Mouse (Mus musculus) heart, postnatal 0 days (tissue): Measurements from ENCODE around the gene Tcn2. TPM values are rescaled to one million over a fixed set of nuclear protein-coding genes. Genes with fewer than 3 reads are reported as not detected.

Source experiments
- ATAC-seq: fragments of 200-750 bp; cut with Nextera tagmentation; 2 replicates; pipeline ENCODE4 v1.8.0; 2017; ENCODE audit warnings: low read depth, moderate number of reproducible peaks, moderate library complexity; ENCODE audit not compliant: insufficient read depth
- DNase-seq: peaks from one replicate; pipeline ENCODE4 v3.0.0-alpha.2; 2016; ENCODE audit warnings: low spot score
- H3K27ac ChIP-seq: fragments of 300-500 bp; sonication (generic); 2 replicates; pipeline ENCODE4 v1.5.1; 2014; ENCODE audit warnings: low read depth, mild to moderate bottlenecking
- H3K27me3 ChIP-seq: fragments of 300-500 bp; sonication (generic); 2 replicates; pipeline ENCODE4 v1.6.1; 2014; ENCODE audit warnings: low read length, mixed read lengths; ENCODE audit not compliant: control insufficient read depth, insufficient read depth
- H3K36me3 ChIP-seq: fragments of 300-500 bp; sonication (generic); replicated peaks from 2 replicates; pipeline ENCODE4 v1.6.1; 2014; ENCODE audit warnings: low read length, mixed read lengths; ENCODE audit not compliant: control insufficient read depth, insufficient read depth
- H3K4me1 ChIP-seq: fragments of 300-500 bp; sonication (generic); 2 replicates; pipeline ENCODE4 v1.6.1; 2014; ENCODE audit warnings: antibody characterized with exemption; ENCODE audit not compliant: control insufficient read depth, insufficient read depth
- H3K4me2 ChIP-seq: fragments of 300-500 bp; sonication (generic); 2 replicates; pipeline ENCODE4 v1.6.1; 2014; ENCODE audit warnings: low read depth, mild to moderate bottlenecking, low read length, moderate library complexity
- H3K4me3 ChIP-seq: fragments of 300-500 bp; sonication (generic); 2 replicates; pipeline ENCODE4 v1.5.1; 2014; ENCODE audit warnings: low read depth, low read length
- H3K9ac ChIP-seq: fragments of 300-500 bp; sonication (generic); replicated peaks from 2 replicates; pipeline ENCODE4 v1.6.1; 2014; ENCODE audit warnings: low read depth, low read length, mixed read lengths
- H3K9me3 ChIP-seq: fragments of 300-500 bp; sonication (generic); replicated peaks from 2 replicates; pipeline ENCODE4 v1.6.1; 2016; ENCODE audit warnings: low read length; ENCODE audit not compliant: control insufficient read depth
- CTCF ChIP-seq: IDR thresholded peaks from 2 replicates; pipeline ENCODE4 v1.5.1; 2016; ENCODE audit warnings: antibody characterized with exemption, control low read depth, low read depth
- EP300 ChIP-seq: IDR thresholded peaks from 2 replicates; pipeline ENCODE4 v1.6.1; 2016; ENCODE audit warnings: antibody characterized with exemption, low read depth
- WGBS: fragments of 180-500 bp; shearing (Covaris S2); extraction: QIAGEN DNeasy Blood & Tissue Kit; methylation state at CpG from one replicate; pipeline ENCODE4 v1.1.7; 2014; 5-methylcytosine and 5-hydroxymethylcytosine counted together
- polyA plus RNA-seq: library from polyadenylated mRNA; unstranded; fragments of >200 nt; fragmentation: Nextera tagmentation; extraction: Ambion mirVana; gene quantifications from 2 replicates; pipeline ENCODE4 v1.2.1, GENCODE M21; 2015
- total RNA-seq: library from RNA; depleted of rRNA; stranded (reverse); fragments of >200 nt; gene quantifications from 2 replicates; pipeline ENCODE4 v1.2.3, GENCODE M21; 2014; ENCODE audit warnings: low replicate concordance

Gene Tcn2
- total and polyA plus RNA-seq, 2 experiments from 2014 or later: 67.2 to 113 TPM

DNA sequence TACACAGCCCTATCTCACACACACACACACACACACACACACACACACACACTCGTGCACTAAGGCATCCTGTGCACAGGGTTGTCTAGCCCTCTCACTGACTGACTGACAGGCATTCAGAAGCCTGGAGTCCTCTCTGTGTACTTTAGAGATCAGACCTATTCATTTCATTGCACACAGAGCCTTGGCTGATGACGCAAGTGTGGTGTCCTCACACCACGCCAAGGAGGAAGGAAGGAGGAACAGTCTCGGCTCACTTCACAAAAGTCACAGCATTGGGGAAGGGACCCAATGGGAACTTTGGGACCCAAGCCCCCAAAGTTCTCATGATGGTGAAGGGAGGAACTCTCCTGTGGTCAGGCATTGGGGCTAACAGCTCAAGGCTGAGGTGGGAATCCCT is 1.9 kb downstream of the Tcn2 start:
- no peak overlapping the region for H3K4me2 ChIP-seq
- H3K4me3 ChIP-seq: no peak overlapping the region
- H3K36me3 ChIP-seq: peaks cover 29% of the 10 kb centered on the region
- DNase-seq (no peak), ATAC-seq (no peak)
- no peaks in the 10 kb centered on the region for H3K27me3 ChIP-seq
- no peaks in the 10 kb centered on the region for H3K9me3 ChIP-seq
- no peak overlapping the region for H3K9ac ChIP-seq
- TF ChIP-seq CTCF: no peak
- no peak for TF ChIP-seq EP300
- peaks cover 6% of the 10 kb centered on the region; the same call in 1 of the 2 replicates for H3K4me1 ChIP-seq
- no peak overlapping the region for H3K27ac ChIP-seq
- WGBS: 66% methylated on average over 4 of the region's 4 CpGs

DNA sequence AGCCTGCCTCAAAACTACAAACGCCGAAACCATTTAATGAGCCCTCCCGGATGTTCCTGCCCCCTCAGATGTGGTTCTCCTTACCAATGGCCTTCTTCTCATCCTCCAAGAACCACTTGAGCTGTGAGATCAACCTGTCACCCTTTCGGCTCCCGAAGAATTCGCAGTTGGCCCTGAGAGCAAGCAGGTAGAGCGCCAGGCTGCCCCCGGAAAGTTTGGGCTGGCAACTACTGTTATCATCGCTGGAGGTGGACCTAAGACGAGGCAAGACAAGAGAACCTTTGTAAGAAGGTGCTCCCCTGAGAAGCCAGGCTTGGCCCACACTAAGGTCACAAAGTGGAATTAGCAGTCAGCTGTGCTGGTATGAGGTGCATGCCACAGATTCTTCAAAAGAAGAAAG is 6.0 kb downstream of the Tcn2 start:
- no peak overlapping the region for H3K9ac ChIP-seq
- H3K36me3 ChIP-seq: peaks cover 61% of the 10 kb centered on the region
- WGBS: 92% methylated on average over 10 of the region's 10 CpGs
- ATAC-seq (no peak), DNase-seq (no peak)
- TF ChIP-seq CTCF (no peak), EP300 (no peak)
- H3K4me3 ChIP-seq: no peak overlapping the region
- H3K4me2 ChIP-seq: no peak overlapping the region
- peaks cover under 1% of the 10 kb centered on the region; the same call in 1 of the 2 replicates for H3K4me1 ChIP-seq
- H3K27me3 ChIP-seq: no peaks in the 10 kb centered on the region
- no peaks in the 10 kb centered on the region for H3K9me3 ChIP-seq
- no peak overlapping the region for H3K27ac ChIP-seq

DNA sequence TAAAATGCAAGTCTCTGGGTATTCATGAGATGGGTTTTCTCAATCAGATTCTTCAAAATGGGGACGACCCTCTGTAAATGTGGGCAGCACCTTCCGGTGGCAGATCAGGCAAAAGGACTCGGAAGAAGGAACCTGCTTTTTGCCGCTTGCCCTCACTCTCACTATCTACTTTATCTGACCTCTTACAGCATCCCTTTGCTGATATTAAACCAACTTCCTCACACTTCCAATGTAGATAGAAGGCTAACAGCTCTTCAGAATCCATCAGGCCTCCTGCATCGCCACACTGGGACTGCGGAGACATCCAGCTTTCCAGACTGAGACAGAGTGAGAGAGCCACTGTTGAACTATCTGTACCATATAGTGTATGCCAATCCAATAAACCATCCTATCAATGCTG is 9.2 kb downstream of the Tcn2 start:
- H3K4me3 ChIP-seq: no peak overlapping the region
- no peak overlapping the region for H3K4me2 ChIP-seq
- H3K27ac ChIP-seq: no peak overlapping the region
- H3K9ac ChIP-seq: no peak overlapping the region
- no peaks in the 10 kb centered on the region for H3K4me1 ChIP-seq
- ATAC-seq (no peak), DNase-seq (no peak)
- TF ChIP-seq EP300 (no peak), CTCF (no peak)
- 90% methylated on average over 6 of the region's 6 CpGs for WGBS
- no peaks in the 10 kb centered on the region for H3K27me3 ChIP-seq
- H3K9me3 ChIP-seq: no peaks in the 10 kb centered on the region
- H3K36me3 ChIP-seq: peaks cover 63% of the 10 kb centered on the region

DNA sequence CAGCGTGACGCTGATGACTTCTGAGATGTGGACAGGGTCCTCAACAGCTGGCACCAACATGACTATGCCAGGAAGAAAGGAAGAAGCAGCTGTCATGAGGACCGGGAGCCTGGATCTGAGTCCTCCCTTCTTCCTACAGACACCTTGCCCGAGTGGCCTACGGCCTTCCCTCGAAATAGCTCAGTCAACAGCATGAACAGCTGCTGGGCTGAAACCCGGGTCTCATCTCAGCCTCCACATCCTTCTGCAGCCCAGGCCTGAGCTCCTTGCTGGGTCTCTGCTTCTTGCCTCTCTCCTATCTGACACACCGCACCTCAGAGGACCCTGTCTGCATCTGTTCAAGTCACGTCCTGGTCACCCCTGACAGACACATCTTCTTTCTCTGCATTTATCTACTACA is 9.8 kb downstream of the Tcn2 start:
- H3K36me3 ChIP-seq: peaks cover 57% of the 10 kb centered on the region
- no peak overlapping the region for H3K4me2 ChIP-seq
- 89% methylated on average over 9 of the region's 9 CpGs for WGBS

DNA sequence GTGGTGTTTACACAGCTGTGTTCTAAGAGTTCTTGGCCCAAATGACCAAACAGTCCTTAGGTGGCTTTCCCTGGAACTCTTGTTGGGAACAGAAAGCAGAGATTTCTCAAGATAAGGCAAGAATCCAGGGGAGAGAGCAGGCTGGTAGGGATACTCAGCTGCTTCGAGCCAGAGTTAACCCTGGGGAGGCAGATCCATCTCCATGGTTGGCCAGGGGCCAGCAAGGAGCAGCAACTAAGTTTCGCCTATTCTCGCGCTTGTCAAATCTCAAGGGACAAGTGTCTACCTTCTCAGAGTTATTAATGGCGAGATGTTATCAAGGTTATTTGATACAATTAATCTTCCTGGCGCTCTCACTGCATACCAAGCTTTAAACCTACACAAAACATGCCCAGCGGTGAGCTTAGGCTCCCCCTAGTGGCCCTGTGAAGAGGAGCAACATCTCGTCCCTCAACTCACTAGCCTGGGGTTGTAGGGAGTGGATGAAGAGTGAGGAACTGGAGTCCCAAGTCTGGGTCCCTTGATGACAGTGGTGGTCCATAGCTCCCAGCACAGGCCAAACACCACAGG is 10.6 kb downstream of the Tcn2 start:
- Histone ChIP-seq H3K9me3 (no peaks in the 10 kb centered on the region), H3K4me2 (no peak overlapping the region)
- TF ChIP-seq EP300: no peak
- peak; percentile 84 for TF ChIP-seq CTCF

More for the DNA sequence above, 9.8 kb downstream of the Tcn2 start:
- no peak overlapping the region for H3K9ac ChIP-seq
- DNase-seq: no peak
- H3K4me1 ChIP-seq: no peaks in the 10 kb centered on the region
- TF ChIP-seq EP300: no peak
- TF ChIP-seq CTCF: no peak
- no peak for ATAC-seq
- no peak overlapping the region for H3K27ac ChIP-seq
- no peak overlapping the region for H3K4me3 ChIP-seq
- H3K9me3 ChIP-seq: no peaks in the 10 kb centered on the region
- no peaks in the 10 kb centered on the region for H3K27me3 ChIP-seq

DNA sequence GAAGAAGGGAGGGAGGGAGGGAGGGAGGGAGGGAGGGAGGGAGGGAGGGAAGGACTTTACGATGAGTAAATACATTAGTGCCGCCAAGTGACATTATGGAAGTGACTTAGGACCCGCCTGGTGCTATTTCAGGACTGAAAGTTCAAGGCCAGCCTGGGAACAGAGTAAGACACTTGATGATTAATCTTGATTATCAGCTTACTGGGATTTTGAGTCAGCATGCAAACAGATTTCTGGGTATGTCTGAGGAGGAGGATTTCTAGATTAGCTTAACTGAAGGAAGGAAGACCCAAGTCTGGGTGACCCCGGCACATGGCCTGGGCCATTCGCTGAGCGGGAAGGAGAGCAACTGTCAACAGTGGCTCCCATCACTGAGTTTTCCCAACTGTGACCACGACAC is 11.5 kb downstream of the Tcn2 start:
- Histone ChIP-seq H3K4me1 (no peaks in the 10 kb centered on the region), H3K9me3 (no peaks in the 10 kb centered on the region), H3K9ac (no peak overlapping the region), H3K4me2 (no peak overlapping the region), H3K4me3 (no peak overlapping the region), H3K27me3 (no peaks in the 10 kb centered on the region), H3K36me3 (peaks cover 41% of the 10 kb centered on the region), H3K27ac (no peak overlapping the region)
- no peak for ATAC-seq
- DNase-seq: no peak
- WGBS: 86% methylated on average over 7 of the region's 7 CpGs
- no peak for TF ChIP-seq EP300
- no peak for TF ChIP-seq CTCF

More for the DNA sequence above, 10.6 kb downstream of the Tcn2 start:
- peak; percentile 45; the same call in 1 of the 2 replicates for ATAC-seq
- WGBS: 18% methylated on average over 8 of the region's 8 CpGs
- no peak overlapping the region for H3K9ac ChIP-seq
- H3K36me3 ChIP-seq: peaks cover 49% of the 10 kb centered on the region
- H3K4me1 ChIP-seq: no peaks in the 10 kb centered on the region
- no peak overlapping the region for H3K4me3 ChIP-seq
- DNase-seq: peak; percentile 52
- H3K27me3 ChIP-seq: no peaks in the 10 kb centered on the region
- H3K27ac ChIP-seq: no peak overlapping the region
